Mouse (Mus musculus): ENCODE data around the gene Fem1a. TPM values are rescaled to one million over a fixed set of nuclear protein-coding genes. Genes with fewer than 3 reads are reported as not detected.
A peak's percentile ranks its signal among the peaks of the same experiment; 100 is the strongest.
"Not testable (repeated sequence)": the region's sequence is repeated elsewhere in the genome, so short reads cannot be mapped to it uniquely, and the experiment has no call there.

Fem1a gene
- polyA plus RNA-seq, 1 experiment, result 43.1 TPM

DNA sequence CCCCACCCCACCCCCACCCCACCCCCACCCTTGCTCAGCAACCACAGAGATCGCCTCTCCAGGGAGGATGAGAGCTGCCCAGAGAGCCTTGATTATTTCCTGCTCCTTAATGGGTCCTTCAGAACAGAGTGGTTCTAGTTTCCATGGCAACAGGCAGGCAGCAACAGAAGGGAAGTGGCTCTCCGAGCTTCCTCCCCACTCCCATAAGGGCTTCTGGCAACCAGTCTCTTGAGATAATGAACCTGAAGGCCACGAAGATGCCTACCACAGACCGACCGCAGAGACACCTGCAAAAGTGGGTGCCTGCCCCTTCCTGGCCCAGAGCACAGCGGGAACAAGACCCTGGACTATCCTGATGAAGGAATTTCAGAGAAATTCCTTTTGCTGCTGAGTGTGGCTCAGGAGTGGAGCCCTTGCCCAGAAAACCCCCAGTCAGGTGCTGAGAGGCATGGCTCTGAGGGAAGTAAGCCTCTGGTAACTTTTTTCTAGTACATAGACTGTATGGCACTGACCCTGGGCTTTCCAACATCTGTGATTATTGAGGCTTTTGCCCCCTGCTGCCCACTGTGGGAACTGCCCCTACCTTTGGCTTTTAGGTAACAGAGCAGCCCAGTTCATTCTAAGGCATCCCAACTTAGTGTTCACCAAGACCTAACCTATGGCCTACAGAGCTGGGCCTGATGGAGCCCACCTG is 5.3 kb upstream of the Fem1a start:
- peaks cover 5% of the 10 kb centered on the region for H3K4me1 ChIP-seq (replicated peaks; ENCODE audit: control insufficient read depth, insufficient read depth, low read length)
- H3K27ac ChIP-seq (ENCODE audit: control insufficient read depth, insufficient read depth, low read length), result no peak overlapping the region
- TF ChIP-seq CTCF (IDR thresholded peaks at IDR 0.05; ENCODE audit: borderline replicate concordance, control insufficient read depth, extremely low read depth, insufficient read depth, low read length, poor library complexity) (0 out of 2 replicates have a peak, but pooled peaks have one; percentile 18), POLR2A (IDR thresholded peaks at IDR 0.05; ENCODE audit: control insufficient read depth, extremely low read depth, insufficient read depth, low read length, poor library complexity) (no peak)
- no peak overlapping the region for H3K4me3 ChIP-seq (ENCODE audit: control insufficient read depth, insufficient read depth, low read length)
- no peaks in the 10 kb centered on the region for H3K27me3 ChIP-seq (ENCODE audit: control insufficient read depth, insufficient read depth, low read length)
- 2% methylated on average over 6 of the region's 6 CpGs for WGBS
- DNase-seq, result peak; percentile 68
- no peaks in the 10 kb centered on the region for H3K36me3 ChIP-seq (ENCODE audit: control insufficient read depth, insufficient read depth, low read length)

DNA sequence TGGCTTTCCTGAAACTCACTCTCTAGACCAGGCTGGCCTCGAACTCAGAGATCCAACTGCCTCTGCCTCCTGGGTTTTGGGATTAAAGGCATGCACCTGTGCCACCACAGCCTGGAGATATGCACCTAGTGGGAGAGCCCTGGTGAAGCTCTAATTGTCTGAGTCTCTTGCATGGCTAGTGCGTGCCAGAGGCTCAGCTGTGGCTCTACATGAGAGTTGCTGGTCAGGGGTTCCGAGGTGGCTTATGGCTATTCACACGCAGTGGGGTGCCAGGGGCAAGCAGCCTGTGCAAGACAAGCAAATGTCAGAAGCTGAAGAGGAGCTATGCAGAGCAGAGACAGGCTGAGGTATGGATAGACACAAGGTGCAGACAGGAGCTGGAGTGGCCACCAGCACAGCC is 1.9 kb upstream of the Fem1a start:
- Histone ChIP-seq H3K27ac (ENCODE audit: control insufficient read depth, insufficient read depth, low read length) (no peak overlapping the region), H3K36me3 (ENCODE audit: control insufficient read depth, insufficient read depth, low read length) (peaks cover 4% of the 10 kb centered on the region), H3K4me1 (replicated peaks; ENCODE audit: control insufficient read depth, insufficient read depth, low read length) (peaks cover 21% of the 10 kb centered on the region), H3K4me3 (ENCODE audit: control insufficient read depth, insufficient read depth, low read length) (no peak overlapping the region), H3K27me3 (ENCODE audit: control insufficient read depth, insufficient read depth, low read length) (no peaks in the 10 kb centered on the region)
- TF ChIP-seq CTCF (IDR thresholded peaks at IDR 0.05; ENCODE audit: borderline replicate concordance, control insufficient read depth, extremely low read depth, insufficient read depth, low read length, poor library complexity) (no peak), POLR2A (IDR thresholded peaks at IDR 0.05; ENCODE audit: control insufficient read depth, extremely low read depth, insufficient read depth, low read length, poor library complexity) (no peak)
- 93% methylated on average over 4 of the region's 4 CpGs for WGBS
- DNase-seq, result no peak

DNA sequence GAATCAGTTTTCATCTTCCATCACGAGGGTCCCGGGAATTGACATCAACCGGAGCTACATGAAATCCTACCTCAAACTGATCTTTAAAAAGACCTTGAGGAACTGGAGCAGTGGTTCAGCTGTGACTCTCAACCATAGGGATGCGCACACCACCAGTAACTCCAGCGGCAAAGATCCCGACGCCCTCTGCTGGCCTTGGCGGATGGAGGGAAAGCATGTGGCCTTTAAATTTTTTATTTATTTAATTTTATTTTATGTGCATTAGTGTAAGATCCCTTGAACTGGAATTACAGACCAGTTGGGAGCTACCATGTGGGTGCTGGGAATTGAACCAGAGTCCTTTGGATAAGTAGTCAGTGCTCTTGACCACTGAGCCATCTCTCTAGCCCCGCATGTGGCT is 1.2 kb upstream of the Fem1a start:
- peaks cover 23% of the 10 kb centered on the region for H3K4me1 ChIP-seq (replicated peaks; ENCODE audit: control insufficient read depth, insufficient read depth, low read length)
- H3K36me3 ChIP-seq (ENCODE audit: control insufficient read depth, insufficient read depth, low read length), result peaks cover 11% of the 10 kb centered on the region
- DNase-seq, result no peak
- TF ChIP-seq CTCF (IDR thresholded peaks at IDR 0.05; ENCODE audit: borderline replicate concordance, control insufficient read depth, extremely low read depth, insufficient read depth, low read length, poor library complexity) (no peak), POLR2A (IDR thresholded peaks at IDR 0.05; ENCODE audit: control insufficient read depth, extremely low read depth, insufficient read depth, low read length, poor library complexity) (no peak)
- no peak overlapping the region for H3K27ac ChIP-seq (ENCODE audit: control insufficient read depth, insufficient read depth, low read length)
- H3K4me3 ChIP-seq (ENCODE audit: control insufficient read depth, insufficient read depth, low read length), result no peak overlapping the region
- H3K27me3 ChIP-seq (ENCODE audit: control insufficient read depth, insufficient read depth, low read length), result no peaks in the 10 kb centered on the region
- 19% methylated on average over 9 of the region's 9 CpGs for WGBS

DNA sequence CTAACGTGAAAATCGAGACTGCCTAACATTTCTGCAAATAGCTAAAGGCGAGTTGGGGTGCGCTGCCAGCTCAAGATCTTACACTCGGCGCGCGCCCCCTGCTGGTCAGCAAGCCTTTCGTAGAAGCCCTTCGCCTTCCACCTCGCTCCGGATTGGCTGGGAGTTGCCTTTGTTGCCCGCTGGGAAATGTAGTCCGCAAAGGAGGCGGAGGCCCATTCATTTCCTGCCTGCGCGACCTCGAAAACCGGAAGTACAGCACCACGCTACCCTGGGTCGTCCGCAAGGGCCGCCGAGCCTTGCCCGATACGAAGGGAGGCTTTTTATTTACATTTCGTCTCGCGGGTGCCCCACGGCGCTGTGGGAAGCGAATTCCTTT is 759 bp upstream of the Fem1a start:
- Histone ChIP-seq H3K27me3 (ENCODE audit: control insufficient read depth, insufficient read depth, low read length) (no peaks in the 10 kb centered on the region), H3K36me3 (ENCODE audit: control insufficient read depth, insufficient read depth, low read length) (peaks cover 11% of the 10 kb centered on the region), H3K4me1 (replicated peaks; ENCODE audit: control insufficient read depth, insufficient read depth, low read length) (peaks cover 23% of the 10 kb centered on the region), H3K4me3 (ENCODE audit: control insufficient read depth, insufficient read depth, low read length) (peak overlapping the region; percentile 66), H3K27ac (ENCODE audit: control insufficient read depth, insufficient read depth, low read length) (peak overlapping the region; percentile 79)
- DNase-seq, result peak; percentile 99
- peak; percentile 53; the same call in 1 of the 2 replicates for TF ChIP-seq POLR2A (IDR thresholded peaks at IDR 0.05; ENCODE audit: control insufficient read depth, extremely low read depth, insufficient read depth, low read length, poor library complexity)
- TF ChIP-seq CTCF (IDR thresholded peaks at IDR 0.05; ENCODE audit: borderline replicate concordance, control insufficient read depth, extremely low read depth, insufficient read depth, low read length, poor library complexity), result peak; percentile 97
- under 1% methylated on average over 32 of the region's 32 CpGs for WGBS

DNA sequence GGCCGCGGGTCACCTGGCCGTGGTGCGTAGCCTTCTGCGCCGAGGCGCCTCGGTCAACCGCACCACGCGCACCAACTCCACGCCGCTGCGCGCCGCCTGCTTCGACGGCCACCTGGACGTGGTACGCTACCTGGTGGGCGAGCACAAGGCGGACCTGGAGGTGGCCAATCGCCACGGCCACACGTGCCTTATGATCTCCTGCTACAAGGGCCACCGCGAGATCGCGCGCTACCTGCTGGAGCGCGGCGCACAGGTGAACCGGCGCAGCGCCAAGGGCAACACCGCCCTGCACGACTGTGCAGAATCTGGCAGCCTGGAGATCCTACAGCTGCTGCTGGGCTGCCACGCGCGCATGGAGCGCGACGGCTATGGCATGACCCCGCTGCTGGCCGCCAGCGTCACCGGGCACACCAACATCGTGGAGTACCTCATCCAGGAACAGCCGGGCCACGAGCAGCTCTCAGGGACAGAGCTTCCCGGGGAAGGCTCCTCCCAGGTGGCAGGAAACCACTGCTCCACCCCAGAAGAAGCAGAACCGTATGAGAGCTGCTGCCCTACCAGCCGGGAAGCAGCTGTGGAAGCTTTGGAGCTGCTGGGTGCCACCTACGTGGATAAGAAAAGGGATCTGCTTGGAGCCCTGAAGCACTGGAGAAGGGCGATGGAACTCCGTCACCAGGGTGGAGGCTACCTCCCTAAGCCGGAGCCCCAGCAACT is 728 bp downstream of the Fem1a start:
- 7% methylated on average over 58 of the region's 58 CpGs for WGBS
- peaks cover 19% of the 10 kb centered on the region for H3K4me1 ChIP-seq (replicated peaks; ENCODE audit: control insufficient read depth, insufficient read depth, low read length)
- peaks cover 17% of the 10 kb centered on the region for H3K36me3 ChIP-seq (ENCODE audit: control insufficient read depth, insufficient read depth, low read length)
- no peak for TF ChIP-seq CTCF (IDR thresholded peaks at IDR 0.05; ENCODE audit: borderline replicate concordance, control insufficient read depth, extremely low read depth, insufficient read depth, low read length, poor library complexity)
- no peak for TF ChIP-seq POLR2A (IDR thresholded peaks at IDR 0.05; ENCODE audit: control insufficient read depth, extremely low read depth, insufficient read depth, low read length, poor library complexity)
- no peaks in the 10 kb centered on the region for H3K27me3 ChIP-seq (ENCODE audit: control insufficient read depth, insufficient read depth, low read length)
- peak overlapping the region; percentile 60 for H3K4me3 ChIP-seq (ENCODE audit: control insufficient read depth, insufficient read depth, low read length)
- no peak overlapping the region for H3K27ac ChIP-seq (ENCODE audit: control insufficient read depth, insufficient read depth, low read length)
- no peak for DNase-seq

DNA sequence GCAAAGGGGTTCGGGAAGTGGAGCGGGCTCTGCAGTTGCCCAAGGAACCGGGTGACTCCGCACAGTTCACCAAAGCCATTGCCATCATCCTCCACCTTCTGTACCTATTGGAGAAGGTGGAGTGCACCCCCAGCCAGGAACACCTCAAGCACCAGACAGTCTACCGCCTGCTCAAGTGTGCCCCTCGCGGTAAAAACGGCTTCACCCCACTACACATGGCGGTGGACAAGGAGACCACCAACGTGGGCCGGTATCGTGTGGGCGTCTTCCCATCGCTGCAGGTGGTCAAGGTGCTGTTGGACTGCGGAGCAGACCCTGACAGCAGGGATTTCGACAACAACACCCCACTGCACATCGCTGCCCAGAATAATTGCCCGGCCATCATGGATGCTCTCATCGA is 1.7 kb downstream of the Fem1a start:
- not testable (repeated sequence) for H3K27me3 ChIP-seq (ENCODE audit: control insufficient read depth, insufficient read depth, low read length)

DNA sequence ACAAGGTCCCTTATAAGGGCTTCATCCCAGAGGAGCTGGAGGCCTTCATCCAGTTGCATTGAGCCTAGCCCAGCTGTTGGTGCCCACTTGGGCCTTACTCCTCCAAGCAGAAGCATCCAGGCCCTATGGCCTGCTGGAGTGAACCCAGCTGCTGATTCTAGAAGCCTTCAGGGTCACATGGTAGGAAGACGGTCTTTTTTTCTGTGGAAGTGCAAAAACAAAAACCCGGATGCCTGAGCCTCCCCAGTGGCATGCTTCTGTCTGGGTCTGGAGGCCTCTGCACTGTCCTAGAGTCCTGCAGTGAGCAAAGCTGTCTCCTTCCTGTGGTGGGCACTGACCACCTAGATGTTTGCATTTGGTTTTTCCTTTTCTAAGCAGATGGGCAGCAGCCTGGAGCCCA is 2.2 kb downstream of the Fem1a start:
- 87% methylated on average over 2 of the region's 2 CpGs for WGBS
- not testable (repeated sequence) for H3K27ac ChIP-seq (ENCODE audit: control insufficient read depth, insufficient read depth, low read length); DNase-seq; H3K4me3 ChIP-seq (ENCODE audit: control insufficient read depth, insufficient read depth, low read length); H3K27me3 ChIP-seq (ENCODE audit: control insufficient read depth, insufficient read depth, low read length)
- peaks cover 19% of the 10 kb centered on the region for H3K4me1 ChIP-seq (replicated peaks; ENCODE audit: control insufficient read depth, insufficient read depth, low read length)
- H3K36me3 ChIP-seq (ENCODE audit: control insufficient read depth, insufficient read depth, low read length), result peaks cover 22% of the 10 kb centered on the region

More for the DNA sequence above, 1.7 kb downstream of the Fem1a start:
- 96% methylated on average over 19 of the region's 19 CpGs for WGBS
- DNase-seq; H3K27ac ChIP-seq (ENCODE audit: control insufficient read depth, insufficient read depth, low read length); H3K4me3 ChIP-seq (ENCODE audit: control insufficient read depth, insufficient read depth, low read length): not testable (repeated sequence)
- peaks cover 21% of the 10 kb centered on the region for H3K36me3 ChIP-seq (ENCODE audit: control insufficient read depth, insufficient read depth, low read length)
- H3K4me1 ChIP-seq (replicated peaks; ENCODE audit: control insufficient read depth, insufficient read depth, low read length), result peaks cover 19% of the 10 kb centered on the region
